Mouse (Mus musculus) right cerebral cortex, postnatal 25 days (tissue): ENCODE data around the gene 5730596B20Rik.

Experiments used
- DNase-seq: peaks from one replicate; pipeline ENCODE4 v3.0.0; 2022

Gene 5730596B20Rik

DNA sequence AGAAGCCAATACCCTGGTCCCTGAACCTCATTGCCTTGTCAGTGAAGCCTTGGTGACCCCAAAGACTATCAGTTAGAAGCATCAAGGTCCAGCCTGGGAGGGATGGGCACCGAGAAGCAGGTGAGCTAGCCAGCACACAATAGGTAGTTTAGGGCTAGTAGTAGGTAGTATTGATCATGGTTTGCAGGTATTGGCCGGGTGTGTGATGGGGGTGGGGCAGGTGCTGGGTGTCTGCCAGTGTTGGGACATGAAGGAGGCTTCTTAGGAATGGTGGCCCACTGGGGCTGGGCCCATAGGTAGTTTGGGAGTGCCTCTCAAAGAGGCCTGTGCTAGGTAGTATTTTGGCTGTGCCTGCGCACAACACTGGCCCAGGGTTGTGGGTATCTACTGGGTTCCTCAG is 37.8 kb downstream of the 5730596B20Rik start:
- no peak for DNase-seq

DNA sequence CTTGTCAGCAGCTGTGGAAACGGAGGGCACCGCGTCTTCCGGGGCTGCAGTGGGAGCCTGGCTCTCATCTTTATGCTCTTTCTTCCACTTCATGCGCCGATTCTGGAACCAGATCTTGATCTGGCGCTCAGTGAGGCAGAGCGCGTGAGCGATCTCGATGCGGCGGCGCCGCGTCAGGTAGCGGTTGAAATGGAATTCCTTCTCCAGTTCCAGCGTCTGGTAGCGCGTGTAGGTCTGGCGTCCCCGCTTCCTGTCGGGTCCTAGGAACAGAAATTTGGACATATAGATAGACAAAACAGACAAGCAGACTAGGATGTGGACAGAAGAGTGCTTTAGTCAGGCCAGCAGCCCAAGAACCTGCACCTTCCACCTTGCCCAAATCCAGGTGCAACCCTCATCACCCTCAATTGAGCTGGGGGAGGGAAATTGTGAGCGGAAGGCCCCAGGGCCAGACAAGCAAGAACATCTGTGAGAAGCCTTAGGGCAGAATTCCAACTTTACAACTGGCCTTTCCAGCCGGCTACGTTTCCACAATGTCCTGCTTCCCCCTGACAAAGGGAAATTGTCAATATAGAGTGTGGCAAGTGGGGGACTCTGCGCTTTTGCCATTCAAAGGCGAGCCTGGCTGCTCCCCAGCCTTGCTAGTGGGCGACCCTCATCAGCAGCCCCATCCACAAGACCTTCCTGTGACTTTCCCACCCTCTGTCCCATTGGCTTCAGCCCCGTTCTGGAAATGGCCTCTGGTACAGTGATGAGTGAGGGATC is 38.7 kb downstream of the 5730596B20Rik start:
- DNase-seq: no peak

DNA sequence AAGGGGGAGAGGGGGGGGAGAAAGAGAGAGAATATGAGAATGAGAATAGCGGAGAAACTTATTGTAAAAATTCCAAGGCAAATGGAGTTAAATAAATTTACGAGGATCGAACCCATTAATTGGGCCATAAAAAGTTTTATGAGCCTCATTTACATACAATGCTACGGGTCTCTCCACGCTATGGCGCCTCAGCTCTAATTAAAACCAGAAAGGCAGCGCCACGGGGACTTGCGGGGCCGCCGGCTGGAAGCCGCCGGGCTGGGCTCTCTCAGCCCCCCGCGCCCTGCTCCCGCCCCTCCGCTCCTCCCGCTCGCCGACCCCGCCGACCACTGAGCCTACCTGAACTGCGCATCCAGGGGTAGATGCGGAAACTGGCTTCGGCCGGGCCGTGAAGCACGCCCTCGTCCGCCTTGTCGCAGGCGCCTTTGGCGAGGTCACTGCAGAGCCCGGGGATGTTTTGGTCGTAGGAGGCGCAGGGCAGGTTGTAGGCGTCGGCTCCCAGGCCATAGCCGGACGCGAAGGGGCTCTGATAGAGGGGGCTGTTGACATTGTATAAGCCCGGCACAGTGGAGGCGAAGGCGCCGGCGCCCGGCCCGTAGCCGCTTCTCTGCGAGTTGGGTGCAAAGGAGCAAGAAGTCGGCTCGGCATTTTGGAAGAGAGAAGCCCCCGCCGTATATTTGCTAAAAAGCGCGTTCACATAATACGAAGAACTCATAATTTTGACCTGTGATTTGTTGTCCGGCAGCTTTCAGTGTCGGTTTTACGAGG is 39.6 kb downstream of the 5730596B20Rik start:
- no peak for DNase-seq

DNA sequence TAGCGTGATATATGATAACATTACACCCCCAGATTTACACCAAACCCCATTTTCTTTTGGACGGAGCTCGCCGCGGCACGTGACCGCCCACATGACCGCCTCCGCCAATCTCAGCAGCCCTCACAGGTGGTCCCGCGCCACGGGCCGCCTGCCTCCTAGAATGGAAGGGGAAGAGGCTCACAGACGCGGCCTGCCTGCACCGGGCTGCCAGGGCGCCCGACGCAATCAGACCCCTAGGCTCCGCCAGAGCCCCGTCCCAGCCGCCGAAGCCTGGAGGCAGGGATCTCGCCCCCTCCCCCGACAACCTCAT is 40.1 kb downstream of the 5730596B20Rik start:
- no peak for DNase-seq

DNA sequence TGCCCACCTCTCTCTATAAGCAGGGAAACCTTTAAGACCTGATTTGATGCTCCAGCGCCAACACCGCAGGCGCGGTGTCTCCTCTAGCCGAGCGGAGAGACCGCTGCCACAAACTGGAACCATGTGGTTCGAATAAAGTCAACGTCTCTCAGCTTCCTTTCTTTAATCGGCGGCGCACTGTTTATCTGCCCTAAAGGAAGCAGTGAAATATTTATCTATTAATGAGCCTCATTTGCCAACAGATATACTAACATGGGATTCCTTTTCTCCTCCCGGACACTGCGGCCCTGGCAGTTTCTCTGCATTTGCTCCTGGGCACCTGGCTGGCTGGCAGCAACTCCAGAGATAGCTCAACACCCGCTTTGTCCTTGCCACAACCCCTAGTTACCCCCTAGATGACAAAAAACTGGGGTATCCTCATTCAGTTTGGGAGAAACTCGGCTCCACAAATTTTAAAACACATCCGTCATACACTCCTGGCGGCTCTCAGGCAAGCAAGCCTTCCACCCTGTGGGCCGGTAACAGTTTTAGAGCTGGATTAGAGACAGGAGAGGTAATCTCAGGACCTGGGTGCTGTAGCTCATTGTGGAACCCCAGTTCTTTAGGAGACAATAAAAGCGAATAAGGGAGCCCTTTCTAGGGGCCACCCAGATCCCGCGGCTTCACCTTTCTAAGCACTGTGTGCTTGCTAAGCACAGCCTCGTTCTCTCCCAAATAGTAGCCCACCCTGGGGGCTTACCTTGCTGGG is 40.8 kb downstream of the 5730596B20Rik start:
- DNase-seq: no peak

DNA sequence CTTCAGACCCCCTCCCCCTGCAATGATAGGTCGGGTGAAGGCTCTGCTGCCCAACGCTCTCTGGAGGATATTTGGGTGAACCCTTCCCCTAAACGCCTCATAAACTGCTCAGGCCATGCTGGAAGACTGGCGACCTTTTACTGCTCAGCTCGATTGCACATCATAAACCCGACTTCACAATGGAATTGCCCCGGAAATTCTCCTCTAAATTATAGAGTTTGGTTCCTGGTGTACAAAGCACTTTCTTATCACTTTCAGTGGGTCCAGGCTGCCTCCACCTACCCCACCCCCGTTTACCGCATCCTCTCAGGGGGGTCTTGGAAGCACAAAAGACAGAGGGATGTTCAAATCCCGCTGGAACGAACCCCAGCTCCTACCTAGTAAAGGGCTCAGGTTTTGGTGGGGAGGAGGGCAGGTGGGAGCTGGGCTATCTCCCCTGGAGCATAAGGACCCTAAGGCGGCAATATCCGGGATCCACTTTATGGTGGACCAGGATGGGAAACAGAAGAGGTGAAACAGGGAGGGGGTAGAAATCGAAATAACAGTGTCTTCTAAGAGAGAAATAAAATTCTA is 41.4 kb downstream of the 5730596B20Rik start:
- no peak for DNase-seq

DNA sequence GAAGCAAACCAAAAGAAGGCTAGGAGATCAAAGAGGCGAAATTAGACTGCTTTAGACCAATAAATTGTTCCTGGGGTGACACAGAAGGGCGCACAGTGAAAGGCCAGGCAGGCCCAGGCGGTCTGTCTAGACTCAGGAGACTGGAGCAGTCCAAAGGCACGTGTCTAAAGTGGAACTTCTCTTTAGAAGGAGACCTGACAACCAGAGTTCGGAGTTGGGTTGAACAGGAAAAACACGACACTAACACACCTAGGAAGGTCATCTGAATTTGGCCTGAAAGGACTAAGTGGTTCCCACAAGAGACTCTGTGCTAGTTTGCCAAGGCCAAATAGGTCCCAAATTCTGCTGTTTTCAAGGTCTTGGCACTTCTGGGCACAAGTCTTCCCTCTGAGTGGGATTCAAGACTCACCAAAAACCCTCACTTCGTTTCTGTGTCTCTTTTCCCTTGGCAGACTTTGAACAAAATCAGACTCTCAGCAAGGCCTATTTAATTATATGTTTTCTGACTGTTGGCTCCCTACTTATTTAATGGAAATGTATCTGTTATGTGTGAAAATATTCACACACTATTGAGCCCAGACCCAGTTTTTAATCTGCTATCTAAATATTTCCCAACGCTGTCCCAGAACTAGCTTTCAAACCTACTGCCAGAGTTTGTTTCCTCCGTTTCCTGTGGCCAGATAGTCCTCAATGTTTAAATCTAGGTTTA is 42.1 kb downstream of the 5730596B20Rik start:
- DNase-seq: no peak

DNA sequence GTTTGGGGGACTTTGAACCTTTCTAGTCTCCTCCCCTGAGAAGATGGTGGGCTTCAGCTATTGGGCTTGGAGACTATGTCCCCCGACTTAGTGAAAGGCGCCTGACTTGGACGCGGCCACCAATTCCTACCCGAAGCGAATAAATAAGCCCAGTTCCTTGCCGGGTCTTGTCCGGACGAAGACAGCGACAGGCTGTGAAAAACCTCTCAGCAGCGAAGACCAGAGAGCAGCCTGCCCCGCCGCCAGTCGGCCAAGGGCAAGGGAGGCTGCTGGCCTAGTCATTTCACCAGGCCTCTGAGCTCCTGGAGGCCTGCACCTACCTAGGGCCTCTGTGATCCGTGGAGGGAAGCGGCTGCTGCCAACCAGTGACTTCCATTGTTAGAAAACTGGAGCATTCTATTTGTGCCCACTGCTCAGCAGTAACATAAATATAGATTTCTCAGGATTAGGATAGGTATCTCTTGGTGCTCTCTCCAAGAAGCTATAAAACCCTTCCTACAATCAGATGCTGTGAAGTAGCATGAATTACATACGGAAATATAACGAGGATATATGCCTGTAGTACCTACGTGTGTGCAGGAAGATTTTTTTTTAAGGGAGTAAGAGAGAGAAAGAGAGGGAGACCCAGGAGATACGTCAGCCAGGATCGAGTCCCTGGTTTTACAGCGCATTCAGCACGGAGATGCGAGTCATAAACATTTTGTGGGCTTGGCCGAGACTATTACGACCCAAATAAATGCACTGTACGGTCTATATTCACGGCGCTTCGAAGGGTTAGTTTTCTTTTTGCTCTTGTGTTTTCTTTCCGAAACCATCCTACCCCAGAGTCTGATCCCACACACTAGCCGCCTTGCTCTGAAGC is 42.9 kb downstream of the 5730596B20Rik start:
- no peak for DNase-seq

DNA sequence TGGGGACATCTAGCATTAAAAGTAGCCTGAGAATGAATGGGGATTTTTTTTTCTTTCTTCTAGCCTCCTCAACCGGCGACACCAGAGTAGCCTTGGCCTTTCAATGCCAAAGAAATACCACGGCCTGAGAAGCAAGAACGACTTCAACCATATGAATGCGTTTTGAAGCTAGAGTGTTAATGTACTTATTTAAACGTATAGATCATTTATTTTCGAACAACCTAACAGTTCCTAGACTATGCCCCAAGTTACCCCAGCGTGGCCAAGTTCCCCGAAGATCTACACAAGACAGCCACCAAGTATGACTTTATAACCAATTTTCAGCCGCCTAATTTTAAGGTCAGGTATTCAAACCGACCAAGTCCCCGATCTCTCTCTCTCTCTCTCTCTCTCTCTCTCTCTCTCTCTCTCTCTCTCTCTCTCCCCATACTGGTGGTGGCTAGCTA is 43.6 kb downstream of the 5730596B20Rik start:
- no peak for DNase-seq

DNA sequence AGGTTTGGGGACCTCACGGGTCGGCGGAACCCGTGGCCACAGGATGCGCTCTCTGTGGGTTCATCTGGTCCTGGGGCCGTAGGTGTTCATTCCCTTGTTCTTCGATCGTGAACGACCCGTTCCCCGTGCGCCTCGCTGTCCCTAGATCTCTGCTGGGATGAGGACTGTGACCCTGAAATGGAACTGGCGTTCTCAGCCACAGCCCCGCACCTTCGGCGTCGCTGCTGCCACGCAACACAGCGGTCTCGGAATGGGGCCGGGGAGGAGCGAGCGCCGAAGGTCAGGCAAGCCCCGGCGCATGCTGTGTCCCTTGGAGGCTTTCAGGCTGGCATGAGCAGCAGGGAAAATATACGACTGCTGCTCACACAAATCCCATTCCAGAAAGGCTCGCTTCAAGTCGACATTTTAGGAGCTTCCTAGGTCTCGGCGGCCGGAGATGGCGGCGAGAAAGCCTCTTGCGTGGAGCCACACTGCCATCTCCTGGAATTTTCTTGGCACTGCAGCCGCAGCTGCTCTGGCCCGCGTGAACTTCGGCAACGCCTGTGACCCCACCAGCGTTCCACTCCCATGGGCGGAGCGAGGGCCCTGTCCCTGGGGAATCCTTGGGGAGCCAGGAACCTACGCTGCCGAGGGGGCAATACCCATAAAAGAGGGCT is 44.2 kb downstream of the 5730596B20Rik start, which contains the start of gene Hoxa7:
Gene Hoxa7, minus strand, starts transcription at position 518 of the 656 bp plus-strand sequence.
- peak; percentile 72 for DNase-seq

DNA sequence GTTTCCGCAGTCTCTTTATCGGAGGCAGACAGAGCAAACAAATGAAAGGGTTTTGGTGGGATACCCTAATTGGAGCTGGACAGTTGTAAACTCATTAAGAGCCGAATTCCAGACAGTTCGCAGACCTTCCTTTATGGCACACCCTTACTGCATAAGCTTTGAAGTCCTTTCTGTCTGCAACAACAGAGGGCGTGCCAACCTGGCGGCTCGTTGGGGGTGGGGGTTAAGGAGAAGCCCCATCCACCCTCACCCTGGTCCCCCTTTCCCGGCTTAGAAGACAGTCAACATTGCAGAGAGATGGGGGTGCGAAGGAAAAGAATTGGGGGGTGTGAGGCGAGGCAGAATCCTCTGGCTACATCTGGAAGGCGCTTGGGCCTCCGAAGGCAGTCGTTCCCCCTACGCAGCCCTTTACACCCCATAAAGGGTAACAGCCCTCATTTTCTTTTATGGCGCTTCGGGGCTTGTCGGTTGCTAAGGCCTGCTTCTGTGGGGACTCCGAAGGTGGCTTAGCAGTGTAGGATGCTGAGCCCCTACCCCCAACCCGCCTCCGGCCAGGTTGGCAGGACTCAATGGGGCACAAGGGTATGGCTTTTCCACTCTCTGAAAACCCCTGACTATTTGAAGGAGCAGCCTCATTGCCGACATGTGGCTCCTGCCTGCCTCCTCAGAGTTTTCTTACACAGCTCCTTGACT is 44.8 kb downstream of the 5730596B20Rik start:
- DNase-seq: no peak

DNA sequence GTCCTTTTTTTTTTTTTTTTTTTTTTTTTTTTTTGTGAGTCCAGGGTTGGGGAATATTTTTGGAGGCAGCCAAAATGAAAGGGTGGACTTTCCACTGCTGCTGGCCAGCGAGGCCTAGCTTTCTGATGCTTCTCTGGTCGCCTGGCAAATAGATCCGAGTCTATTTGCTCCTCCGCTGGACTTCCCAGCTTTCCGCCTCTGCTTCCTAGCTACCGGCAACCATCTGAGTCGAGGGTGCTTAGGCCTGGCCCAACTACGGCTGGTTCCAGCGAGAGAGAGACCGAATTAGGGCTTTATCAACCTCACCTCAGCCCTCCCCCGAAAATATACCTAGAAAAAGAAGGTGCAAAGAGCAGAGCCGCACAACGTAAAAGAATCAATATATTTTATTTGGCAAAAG is 45.4 kb downstream of the 5730596B20Rik start:
- no peak for DNase-seq

DNA sequence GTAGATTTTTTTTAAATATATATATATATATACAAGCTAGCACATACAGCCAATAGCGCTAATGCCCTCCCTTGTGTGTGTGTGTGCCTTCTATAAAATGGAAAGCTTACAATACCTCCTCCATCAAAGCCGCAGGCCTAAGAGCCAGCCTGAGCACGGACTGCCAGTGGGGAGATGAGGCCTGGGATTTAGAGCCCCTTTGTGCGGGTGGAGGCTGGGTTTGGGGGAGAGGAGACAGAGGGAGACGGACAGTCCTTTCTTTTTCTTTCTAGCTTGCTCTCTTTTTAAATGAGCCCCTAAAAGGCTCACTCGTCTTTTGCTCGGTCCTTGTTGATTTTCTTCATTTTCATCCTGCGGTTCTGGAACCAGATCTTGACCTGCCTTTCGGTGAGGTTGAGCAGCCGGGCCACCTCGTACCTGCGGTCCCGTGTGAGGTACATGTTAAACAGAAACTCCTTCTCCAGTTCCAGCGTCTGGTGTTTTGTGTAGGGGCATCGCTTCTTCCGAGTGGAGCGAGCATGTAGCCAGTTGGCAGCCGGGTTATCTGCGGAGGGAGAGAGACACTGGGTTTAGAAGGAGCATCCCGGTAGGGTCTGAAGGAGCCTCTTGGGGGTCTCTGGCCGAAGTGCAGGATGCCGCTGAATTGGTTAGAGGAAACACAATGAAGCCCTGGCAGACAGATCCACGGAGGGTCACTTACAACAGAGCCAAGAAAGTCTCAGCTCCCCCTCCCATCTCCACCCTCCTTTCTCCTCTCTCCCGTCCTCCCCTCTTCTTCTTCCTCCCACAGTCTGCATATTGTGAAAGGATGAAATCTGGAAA is 46.9 kb downstream of the 5730596B20Rik start:
- DNase-seq: no peak

DNA sequence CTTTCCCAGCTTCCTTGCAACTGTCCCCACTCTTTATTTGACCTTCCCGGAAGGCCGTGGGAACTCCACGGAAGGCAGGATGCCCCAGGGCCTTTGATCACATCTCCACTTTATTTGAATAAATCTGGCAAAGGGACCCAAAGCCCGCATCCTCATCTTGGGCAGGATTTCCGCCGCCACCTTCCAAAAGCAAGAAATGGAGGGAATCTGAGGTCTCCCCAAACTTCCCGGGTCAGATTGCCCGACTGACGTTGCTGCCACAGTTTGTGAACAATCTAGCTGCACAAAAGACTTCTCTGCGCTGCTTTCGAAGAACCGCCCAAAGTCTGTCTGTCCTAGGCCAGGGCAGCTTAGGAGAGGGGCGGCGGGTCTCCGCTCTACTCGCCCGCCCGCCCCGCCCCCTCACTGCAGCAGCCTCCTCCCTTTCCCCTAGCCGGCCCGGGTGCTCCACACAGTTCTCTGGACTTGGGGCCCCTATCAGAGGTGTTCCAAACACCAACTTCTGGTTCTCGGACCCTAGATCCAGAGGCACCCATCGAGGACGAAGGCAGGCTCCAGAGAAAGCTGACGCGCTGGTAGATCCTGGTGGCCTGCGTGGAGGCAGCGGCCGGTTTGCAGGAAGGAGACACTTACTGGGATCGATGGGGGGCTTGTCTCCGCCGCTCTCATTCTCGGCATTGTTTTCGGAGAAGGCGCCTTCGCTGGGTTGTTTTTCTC is 47.8 kb downstream of the 5730596B20Rik start:
- no peak for DNase-seq

DNA sequence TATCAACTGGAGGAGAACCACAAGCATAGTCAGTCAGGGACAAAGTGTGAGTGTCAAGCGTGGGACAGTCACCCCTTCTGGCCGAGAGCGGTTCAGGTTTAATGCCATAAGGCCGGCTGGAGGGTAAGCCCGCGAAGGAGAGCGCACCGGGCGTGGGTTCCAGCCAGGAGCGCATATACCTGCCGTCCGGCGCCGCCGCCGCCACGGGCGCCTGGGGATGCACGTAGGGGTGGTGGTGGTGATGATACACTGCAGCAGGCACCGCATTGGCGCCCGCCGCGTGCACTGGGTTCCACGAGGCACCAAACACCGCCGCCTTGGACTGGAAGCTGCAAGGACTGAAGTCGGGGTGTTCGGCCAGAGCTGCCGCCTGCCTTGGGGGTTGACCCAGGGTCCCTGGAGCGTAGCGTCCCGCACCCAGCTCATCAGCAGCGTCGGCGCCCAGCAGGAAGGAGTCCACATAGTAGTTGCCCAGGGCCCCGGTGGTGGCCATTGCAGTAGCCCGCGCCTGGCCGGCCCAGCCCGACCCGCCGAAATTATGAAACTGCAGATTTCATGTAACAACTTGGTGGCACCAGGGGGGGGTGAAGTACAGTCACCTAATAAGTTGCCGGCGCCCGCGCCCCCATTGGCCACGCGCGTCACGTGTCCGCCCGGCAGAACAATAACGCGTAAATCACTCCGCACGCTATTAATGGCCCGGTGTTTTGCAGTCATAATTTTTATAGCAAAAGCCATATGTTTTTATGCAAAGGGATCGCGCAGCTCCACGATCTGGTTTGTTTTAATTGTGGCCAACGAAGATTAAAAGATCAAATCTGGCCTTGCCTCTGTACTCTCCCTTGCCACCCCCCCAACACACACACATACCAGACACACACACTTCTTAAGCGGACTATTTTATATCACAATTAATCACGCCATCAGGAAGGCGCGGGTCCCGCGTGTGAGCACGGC is 48.6 kb downstream of the 5730596B20Rik start:
- no peak for DNase-seq

DNA sequence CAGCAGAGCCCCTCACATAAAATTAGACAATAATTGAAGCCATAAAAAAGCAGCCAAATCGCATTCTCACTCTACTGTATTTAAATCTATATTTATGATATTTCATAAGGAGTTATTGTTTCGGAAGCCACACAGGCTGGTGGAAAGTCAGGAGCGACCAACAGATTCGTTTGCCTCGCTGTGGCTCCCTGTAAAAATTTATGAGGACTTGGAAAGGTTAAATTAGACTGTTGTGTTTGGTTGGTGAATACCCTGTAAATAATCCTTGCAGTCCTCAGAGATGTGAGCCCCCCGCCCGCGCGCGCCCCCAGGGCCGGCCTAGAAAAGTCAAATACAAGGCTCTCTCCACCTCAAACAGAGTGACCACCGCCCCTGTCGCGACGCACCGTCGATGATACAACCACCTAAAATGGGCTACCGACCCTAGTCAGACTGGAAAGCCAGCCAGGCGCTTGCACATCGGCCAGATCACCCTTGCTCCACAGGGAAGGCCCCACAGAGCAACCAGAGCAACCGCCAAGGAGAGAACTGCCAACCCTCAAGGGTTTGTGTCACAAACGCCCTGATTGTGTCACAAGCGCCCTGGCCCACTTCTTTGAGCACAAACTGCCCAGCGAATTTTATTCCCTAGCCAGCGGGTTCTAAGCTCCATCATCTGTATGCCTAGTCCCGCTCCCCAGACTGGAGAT is 49.4 kb downstream of the 5730596B20Rik start:
- no peak for DNase-seq
